Mouse (Mus musculus): ENCODE results near the gene Olfr610.
"Not testable (repeated sequence)": the region's sequence is repeated elsewhere in the genome, so short reads cannot be mapped to it uniquely, and the experiment has no call there.

Gene Olfr610

DNA sequence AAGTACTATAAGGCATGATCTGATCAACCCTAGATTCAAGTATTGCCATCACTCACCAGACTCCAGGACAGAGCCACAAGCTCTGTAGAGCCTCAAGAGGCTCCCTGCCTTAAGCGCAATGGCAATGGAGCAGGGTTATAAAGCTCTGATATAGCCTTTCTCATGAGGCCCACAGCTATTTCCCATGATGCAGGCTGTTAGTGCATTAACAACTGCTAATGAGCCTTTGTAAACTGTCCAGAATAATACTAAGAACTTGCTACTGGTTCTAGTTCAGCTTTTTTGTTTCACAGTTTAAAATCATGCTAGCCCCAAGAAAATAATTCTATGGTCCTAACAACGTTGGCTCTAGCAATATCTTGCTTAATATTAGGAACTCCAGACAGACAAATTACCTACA lies at the start of gene Olfr610:
Gene Olfr610, minus strand, starts transcription at position 101 of the 400 bp plus-strand sequence.
- DNase-seq (ENCODE audit: low spot score): no peak

- DNase-seq (ENCODE audit: low spot score): no peak
Measured at GRCm38 (mm10) chr7:103555779-103556178, 43.9 kb upstream of the Olfr610 start, which contains the start of gene Olfr615. Gene Olfr615, plus strand, starts transcription at chr7:103556079.

GRCm38 (mm10) chr7:103547774-103548173 lies 35.9 kb upstream of the Olfr610 start, which contains the start of gene Olfr613:
Gene Olfr613, plus strand, starts transcription at chr7:103548074.
- DNase-seq (ENCODE audit: low spot score): no peak

DNA sequence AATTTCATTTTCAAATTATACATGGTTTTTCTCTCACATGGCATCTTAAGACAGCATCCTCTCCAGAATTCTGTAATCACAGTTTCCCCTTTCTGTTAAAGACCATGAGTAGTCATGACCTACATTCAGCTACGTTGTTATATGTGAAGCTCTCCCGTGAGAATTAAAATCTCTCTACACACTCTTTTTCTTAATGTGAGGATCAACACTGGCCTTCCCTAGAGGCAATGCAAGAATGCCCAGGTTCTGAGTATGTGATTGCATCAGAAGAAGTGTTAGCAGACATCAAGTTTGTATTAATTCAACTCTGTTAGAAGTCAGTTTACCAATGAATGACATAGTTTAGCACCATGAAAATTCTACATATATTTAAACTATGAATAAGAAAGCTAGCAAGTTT lies 30.7 kb upstream of the Olfr610 start, which contains the start of gene Olfr612:
Gene Olfr612, minus strand, starts transcription at position 101 of the 400 bp plus-strand sequence.
- not testable (repeated sequence) for DNase-seq (ENCODE audit: low spot score)

GRCm38 (mm10) chr7:103520746-103521145 lies 8.8 kb upstream of the Olfr610 start, which contains the start of gene Olfr611:
Gene Olfr611, minus strand, starts transcription at chr7:103520846.
- not testable (repeated sequence) for DNase-seq (ENCODE audit: low spot score)

DNA sequence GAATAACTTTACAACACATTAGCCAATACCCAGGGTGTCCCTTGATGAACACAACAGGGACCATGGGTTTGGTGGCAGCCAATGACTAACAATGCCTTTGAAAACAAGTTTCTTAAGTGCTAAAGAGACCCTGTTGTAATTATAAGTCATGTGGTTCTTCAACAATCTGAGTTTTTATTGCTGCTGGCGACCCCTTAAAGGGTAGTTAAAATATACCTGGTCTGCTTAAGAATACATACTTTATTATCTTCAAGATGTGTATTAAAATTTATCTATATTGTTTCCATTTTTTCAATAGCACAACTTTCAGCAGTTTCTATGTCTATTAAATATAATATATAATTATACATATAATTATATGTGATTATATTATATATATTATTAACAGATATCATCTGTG lies 14.0 kb downstream of the Olfr610 start, which contains the start of gene Olfr609:
Gene Olfr609, minus strand, starts transcription at position 101 of the 400 bp plus-strand sequence.
- no peak for DNase-seq (ENCODE audit: low spot score)

DNA sequence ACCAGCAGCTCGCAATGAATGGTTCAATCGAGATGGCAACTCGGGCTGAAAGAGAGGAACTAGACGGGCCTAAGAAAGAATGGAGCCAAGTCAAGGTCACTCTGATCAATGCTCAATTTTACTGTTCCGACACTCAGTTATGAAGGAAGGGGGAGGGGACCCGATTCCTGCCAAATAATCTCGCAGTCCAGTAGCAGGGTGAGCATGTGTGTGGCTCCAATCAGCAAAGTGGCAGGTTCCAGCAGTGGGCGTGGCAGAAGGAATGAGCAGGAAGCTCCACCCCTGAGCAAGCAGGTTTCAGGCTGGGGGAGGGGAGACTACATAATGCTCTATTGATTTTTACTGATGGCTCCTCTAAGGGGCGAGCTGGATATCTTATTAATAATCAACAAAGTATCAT lies 34.8 kb downstream of the Olfr610 start:
- DNase-seq (ENCODE audit: low spot score): not testable (repeated sequence)

- DNase-seq (ENCODE audit: low spot score): no peak
Measured at GRCm38 (mm10) chr7:103469577-103469976, 42.3 kb downstream of the Olfr610 start, which contains the start of gene Olfr608. Gene Olfr608, plus strand, starts transcription at chr7:103469877.

DNA sequence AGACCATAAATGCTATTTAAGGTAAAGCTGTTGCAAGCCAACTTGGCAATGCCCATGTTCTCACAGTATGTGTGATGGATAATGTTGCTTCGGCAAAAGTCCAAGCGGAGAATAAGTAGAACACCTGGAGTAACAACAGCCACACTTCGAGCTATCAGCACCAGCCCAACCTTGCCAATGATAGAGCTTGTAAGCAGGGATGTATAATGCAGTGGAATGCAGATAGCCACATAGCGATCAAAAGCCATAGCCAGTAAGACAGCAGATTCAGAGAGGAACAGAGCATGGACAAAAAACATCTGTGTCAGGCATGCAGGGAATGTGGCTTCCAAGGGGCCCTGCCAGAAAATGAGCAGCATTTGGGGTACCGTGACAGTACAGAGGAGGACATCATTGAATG lies 51.3 kb downstream of the Olfr610 start:
- DNase-seq (ENCODE audit: low spot score): no peak

Data from spleen, adult 12 weeks (tissue).